Mouse (Mus musculus): ENCODE data around the gene Gtf3c5. TPM values are rescaled to one million over a fixed set of nuclear protein-coding genes. Genes with fewer than 3 reads are reported as not detected.

The Gtf3c5 gene
- polyA plus RNA-seq, 1 experiment from 2014 or later: 37.2 TPM

GRCm38 (mm10) chr2:28529856-28530255 lies 53.7 kb downstream of the Gtf3c5 start:
- no peak overlapping the region for H3K4me2 ChIP-seq
- H3K4me3 ChIP-seq (replicated peaks): no peak overlapping the region
- no peak for ATAC-seq (ENCODE audit: low FRiP score)
- no peaks in the 10 kb centered on the region for H3K27me3 ChIP-seq (replicated peaks)
- no peaks in the 10 kb centered on the region for H3K9me3 ChIP-seq (replicated peaks)
- no peak overlapping the region for H3K9ac ChIP-seq (replicated peaks)
- peak overlapping the region; percentile 15; the same call in 1 of the 2 replicates for H3K27ac ChIP-seq (replicated peaks)
- no peaks in the 10 kb centered on the region for H3K36me3 ChIP-seq
- peaks cover 98% of the 10 kb centered on the region for H3K4me1 ChIP-seq
- WGBS: 65% methylated on average over 4 of the region's 4 CpGs

- Histone ChIP-seq H3K9me3 (replicated peaks) (no peaks in the 10 kb centered on the region), H3K4me2 (no peak overlapping the region), H3K9ac (replicated peaks) (no peak overlapping the region), H3K4me1 (peaks cover 98% of the 10 kb centered on the region), H3K4me3 (replicated peaks) (no peak overlapping the region), H3K27me3 (replicated peaks) (no peaks in the 10 kb centered on the region), H3K27ac (replicated peaks) (no peak overlapping the region), H3K36me3 (no peaks in the 10 kb centered on the region)
- WGBS: 92% methylated on average over 7 of the region's 7 CpGs
- ATAC-seq (ENCODE audit: low FRiP score): no peak
Observed at GRCm38 (mm10) chr2:28528354-28528730, 55.2 kb downstream of the Gtf3c5 start.

DNA sequence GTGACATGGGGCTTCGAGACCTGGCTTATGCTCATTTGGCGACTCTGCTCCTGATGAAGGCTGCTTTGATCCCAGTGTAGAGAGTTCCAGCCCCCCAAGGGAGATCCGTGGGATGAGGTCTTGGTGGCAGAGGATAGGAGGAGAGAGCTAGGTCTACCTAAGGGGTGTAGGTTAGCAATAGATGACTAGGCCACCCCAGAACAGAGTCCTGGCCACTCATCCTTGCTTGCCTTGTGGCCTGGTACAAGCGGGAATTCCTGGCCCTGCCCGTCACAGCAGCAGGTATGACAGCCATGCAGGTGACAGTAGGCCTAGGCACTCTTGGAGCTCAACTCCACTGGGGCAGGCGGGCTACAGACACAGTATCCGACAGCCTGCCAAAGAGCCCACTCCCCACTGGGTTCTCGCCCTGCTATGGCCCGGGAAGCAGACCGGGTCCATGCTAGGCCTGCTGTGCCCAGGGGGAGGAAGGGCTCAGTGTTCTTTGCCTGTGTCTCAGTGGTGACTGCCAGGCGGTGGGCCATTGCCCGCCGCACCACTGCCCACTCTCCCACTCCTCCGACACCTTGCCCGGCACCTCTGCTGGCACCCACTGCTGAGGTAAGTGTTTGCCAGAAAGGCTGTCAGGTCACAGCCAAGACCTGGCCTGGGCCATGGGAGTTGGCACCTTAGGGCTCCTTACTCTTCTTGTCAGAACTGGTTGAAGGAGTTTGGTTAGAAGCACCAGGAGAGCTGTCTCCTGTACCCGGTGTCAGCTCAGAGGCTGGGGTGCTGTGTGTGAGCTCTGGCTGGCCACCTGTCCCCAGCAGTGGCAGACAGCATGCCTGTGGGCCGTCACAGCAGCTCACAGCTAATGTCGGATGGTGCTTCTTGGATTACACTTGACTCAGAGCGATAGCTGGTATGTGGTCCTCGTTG lies 55.9 kb downstream of the Gtf3c5 start:
- WGBS: 88% methylated on average over 20 of the region's 20 CpGs
- H3K27ac ChIP-seq (replicated peaks): no peak overlapping the region
- H3K27me3 ChIP-seq (replicated peaks): no peaks in the 10 kb centered on the region
- no peak overlapping the region for H3K9ac ChIP-seq (replicated peaks)
- no peak overlapping the region for H3K4me3 ChIP-seq (replicated peaks)
- H3K4me2 ChIP-seq: no peak overlapping the region
- no peaks in the 10 kb centered on the region for H3K9me3 ChIP-seq (replicated peaks)
- ATAC-seq (ENCODE audit: low FRiP score): no peak
- no peaks in the 10 kb centered on the region for H3K36me3 ChIP-seq
- H3K4me1 ChIP-seq: peaks cover 97% of the 10 kb centered on the region

DNA sequence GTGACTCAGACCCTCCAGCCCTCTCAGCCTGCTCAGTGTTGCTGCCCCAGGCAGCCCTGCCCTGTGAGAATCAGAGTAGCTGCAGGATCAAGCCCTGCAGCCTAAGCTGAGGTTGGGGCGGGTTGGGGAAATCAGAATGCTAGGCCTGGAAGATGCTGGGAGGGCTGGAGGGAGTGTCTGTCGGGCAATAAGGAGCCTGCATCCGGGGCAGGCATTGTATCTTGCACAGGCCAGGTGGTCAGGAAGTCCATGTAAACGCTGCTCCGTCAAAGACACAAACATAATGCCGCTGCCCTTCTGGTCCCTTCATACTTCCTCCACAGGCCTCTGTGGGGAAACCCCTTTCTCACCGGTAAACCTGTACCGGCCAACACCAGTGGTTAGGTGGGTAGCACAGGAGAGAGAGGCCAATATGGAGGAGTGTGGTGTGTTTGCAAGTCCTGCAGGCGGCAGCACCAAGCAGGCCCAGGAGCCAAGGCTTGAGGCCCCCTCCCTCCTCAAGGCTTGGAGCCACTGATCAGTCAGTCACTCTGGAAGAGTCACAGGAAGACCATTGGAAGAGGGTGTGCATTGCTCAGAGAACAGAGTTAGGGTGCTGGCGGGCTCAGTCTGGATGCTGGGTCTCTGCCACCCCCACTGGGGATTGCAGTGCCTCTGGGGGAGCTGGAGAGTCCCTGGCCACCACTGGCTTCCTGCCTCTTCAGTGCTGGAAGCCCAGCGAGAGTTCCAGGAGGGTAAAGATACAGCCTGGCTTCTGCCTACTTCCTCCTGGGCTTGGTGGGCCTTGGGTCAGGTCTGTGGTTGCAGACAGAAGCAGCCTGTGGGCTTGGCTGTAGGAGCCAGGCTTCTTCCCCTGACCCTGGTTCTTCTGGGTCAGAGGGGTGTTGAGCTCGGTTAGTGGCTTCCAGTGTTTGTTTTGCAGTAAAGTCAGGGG lies 57.3 kb downstream of the Gtf3c5 start:
- Histone ChIP-seq H3K9me3 (replicated peaks) (no peaks in the 10 kb centered on the region), H3K27ac (replicated peaks) (peak overlapping the region; percentile 70), H3K36me3 (peaks cover 4% of the 10 kb centered on the region; the same call in 1 of the 2 replicates), H3K9ac (replicated peaks) (peak overlapping the region; percentile 14; the same call in 1 of the 2 replicates), H3K27me3 (replicated peaks) (no peaks in the 10 kb centered on the region), H3K4me1 (peaks cover 97% of the 10 kb centered on the region), H3K4me3 (replicated peaks) (no peak overlapping the region), H3K4me2 (no peak overlapping the region)
- no peak for ATAC-seq (ENCODE audit: low FRiP score)
- 38% methylated on average over 12 of the region's 12 CpGs for WGBS

DNA sequence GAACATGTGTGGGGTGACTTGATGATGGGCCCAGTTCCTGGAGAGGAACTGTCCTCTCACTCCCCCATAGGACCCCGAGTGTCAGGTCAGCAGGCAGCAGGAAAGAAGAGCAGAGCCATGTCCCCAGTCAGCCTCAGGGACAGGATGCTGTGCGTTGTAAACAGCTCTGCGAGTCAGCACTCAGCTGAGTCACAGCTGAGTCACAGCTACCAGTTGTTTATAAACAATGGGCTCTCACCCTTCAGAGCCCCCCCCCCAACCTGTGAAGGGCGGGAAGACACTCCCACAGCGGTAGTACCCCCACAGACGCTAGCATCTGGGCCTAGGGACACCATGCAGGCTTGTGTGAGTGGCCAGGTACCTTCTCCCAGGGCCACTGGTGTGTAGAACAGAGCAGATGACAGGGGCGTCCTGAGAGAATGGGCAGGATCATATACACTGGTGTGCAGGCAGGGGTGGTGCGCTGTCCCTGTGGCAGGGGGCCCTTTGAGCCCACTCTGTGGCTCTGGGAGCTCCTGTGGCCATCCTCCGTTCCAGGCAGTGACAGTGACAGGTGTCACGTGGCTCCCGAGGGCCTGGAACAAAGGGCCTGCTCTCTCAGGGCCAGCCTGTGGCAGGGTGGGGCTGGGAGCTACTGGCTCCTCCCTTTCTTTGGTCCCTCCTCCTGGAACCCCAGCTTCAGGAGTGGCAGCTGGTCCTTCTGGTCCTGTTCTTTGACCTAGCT lies 58.2 kb downstream of the Gtf3c5 start:
- Histone ChIP-seq H3K4me3 (replicated peaks) (no peak overlapping the region), H3K4me1 (peaks cover 97% of the 10 kb centered on the region), H3K4me2 (no peak overlapping the region), H3K9ac (replicated peaks) (peak overlapping the region; percentile 34; the same call in 1 of the 2 replicates), H3K36me3 (peaks cover 4% of the 10 kb centered on the region; the same call in 1 of the 2 replicates), H3K9me3 (replicated peaks) (no peaks in the 10 kb centered on the region), H3K27ac (replicated peaks) (peak overlapping the region; percentile 70), H3K27me3 (replicated peaks) (no peaks in the 10 kb centered on the region)
- ATAC-seq (ENCODE audit: low FRiP score): peak; percentile 14; the same call in 1 of the 2 replicates
- WGBS: 12% methylated on average over 11 of the region's 11 CpGs

GRCm38 (mm10) chr2:28524406-28524805 lies 59.1 kb downstream of the Gtf3c5 start:
- Histone ChIP-seq H3K27me3 (replicated peaks) (no peaks in the 10 kb centered on the region), H3K4me3 (replicated peaks) (no peak overlapping the region), H3K36me3 (peaks cover 4% of the 10 kb centered on the region; the same call in 1 of the 2 replicates), H3K9ac (replicated peaks) (no peak overlapping the region), H3K4me2 (no peak overlapping the region), H3K4me1 (peaks cover 95% of the 10 kb centered on the region), H3K9me3 (replicated peaks) (no peaks in the 10 kb centered on the region), H3K27ac (replicated peaks) (peak overlapping the region; percentile 63; the same call in 1 of the 2 replicates)
- WGBS: 83% methylated on average over 10 of the region's 10 CpGs
- ATAC-seq (ENCODE audit: low FRiP score): no peak

DNA sequence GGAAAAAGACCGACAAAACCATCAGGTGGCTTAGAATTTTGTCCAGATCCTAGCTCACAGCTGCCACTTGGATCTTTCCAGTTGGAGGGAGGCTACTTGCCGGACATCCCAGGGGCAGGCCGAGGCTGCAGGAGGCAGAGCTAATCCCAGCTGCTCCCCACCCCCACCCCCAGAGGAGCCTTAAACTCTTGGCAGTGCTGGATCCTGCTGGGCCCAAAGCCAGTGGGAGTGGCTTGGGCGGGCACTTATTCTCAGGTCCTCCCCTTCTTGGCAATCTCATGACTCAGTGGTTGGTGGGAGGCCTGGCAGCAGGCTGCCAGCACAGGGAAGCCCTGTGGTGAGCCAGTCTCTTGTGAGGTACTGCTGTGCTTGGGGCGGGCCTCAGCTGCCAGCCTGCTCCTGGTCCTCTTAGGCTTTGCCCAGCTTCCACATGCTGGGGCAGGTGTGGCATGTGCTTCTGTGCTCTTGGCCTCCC lies 59.9 kb downstream of the Gtf3c5 start:
- Histone ChIP-seq H3K4me2 (no peak overlapping the region), H3K4me1 (peaks cover 95% of the 10 kb centered on the region), H3K9ac (replicated peaks) (no peak overlapping the region), H3K4me3 (replicated peaks) (no peak overlapping the region), H3K27me3 (replicated peaks) (no peaks in the 10 kb centered on the region), H3K36me3 (peaks cover 4% of the 10 kb centered on the region; the same call in 1 of the 2 replicates), H3K27ac (replicated peaks) (peak overlapping the region; percentile 63), H3K9me3 (replicated peaks) (no peaks in the 10 kb centered on the region)
- WGBS: 5% methylated on average over 5 of the region's 5 CpGs
- ATAC-seq (ENCODE audit: low FRiP score): peak; percentile 56

DNA sequence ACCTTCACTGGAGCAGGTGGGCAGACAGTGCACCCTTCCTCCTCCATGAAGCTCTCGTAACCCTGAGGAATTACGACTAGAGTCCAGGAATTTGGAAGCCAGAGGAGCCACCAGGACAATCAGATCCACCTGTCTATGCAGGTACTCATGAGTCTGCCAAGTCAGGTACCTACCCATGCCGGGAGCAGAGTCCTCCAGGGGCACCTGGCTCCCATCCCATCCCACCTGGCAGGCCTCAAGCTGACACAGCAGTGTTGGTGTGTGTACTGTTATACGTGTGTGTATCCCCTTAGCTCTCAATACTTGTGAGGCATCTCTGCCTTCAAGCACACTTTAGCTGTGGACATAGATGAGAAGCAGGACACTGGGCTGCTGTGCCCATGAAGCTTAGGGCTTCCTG lies 61.4 kb downstream of the Gtf3c5 start:
- Histone ChIP-seq H3K36me3 (peaks cover 4% of the 10 kb centered on the region; the same call in 1 of the 2 replicates), H3K4me2 (no peak overlapping the region), H3K4me3 (replicated peaks) (no peak overlapping the region), H3K27ac (replicated peaks) (no peak overlapping the region), H3K27me3 (replicated peaks) (no peaks in the 10 kb centered on the region), H3K9me3 (replicated peaks) (no peaks in the 10 kb centered on the region), H3K9ac (replicated peaks) (no peak overlapping the region), H3K4me1 (peaks cover 95% of the 10 kb centered on the region)
- ATAC-seq (ENCODE audit: low FRiP score): no peak
- 85% methylated on average over 4 of the region's 4 CpGs for WGBS

GRCm38 (mm10) chr2:28521571-28522151 lies 61.9 kb downstream of the Gtf3c5 start:
- peaks cover 4% of the 10 kb centered on the region; the same call in 1 of the 2 replicates for H3K36me3 ChIP-seq
- H3K4me1 ChIP-seq: peaks cover 95% of the 10 kb centered on the region
- no peak overlapping the region for H3K4me2 ChIP-seq
- no peak for ATAC-seq (ENCODE audit: low FRiP score)
- no peaks in the 10 kb centered on the region for H3K9me3 ChIP-seq (replicated peaks)
- H3K9ac ChIP-seq (replicated peaks): no peak overlapping the region
- no peak overlapping the region for H3K4me3 ChIP-seq (replicated peaks)
- no peak overlapping the region for H3K27ac ChIP-seq (replicated peaks)
- WGBS: 87% methylated on average over 6 of the region's 6 CpGs
- no peaks in the 10 kb centered on the region for H3K27me3 ChIP-seq (replicated peaks)

GRCm38 (mm10) chr2:28520581-28520980 lies 63.0 kb downstream of the Gtf3c5 start:
- Histone ChIP-seq H3K4me3 (replicated peaks) (no peak overlapping the region), H3K36me3 (peaks cover 4% of the 10 kb centered on the region; the same call in 1 of the 2 replicates), H3K27ac (replicated peaks) (no peak overlapping the region), H3K9me3 (replicated peaks) (no peaks in the 10 kb centered on the region), H3K9ac (replicated peaks) (no peak overlapping the region), H3K4me1 (peaks cover 95% of the 10 kb centered on the region), H3K4me2 (no peak overlapping the region), H3K27me3 (replicated peaks) (no peaks in the 10 kb centered on the region)
- 67% methylated on average over 5 of the region's 5 CpGs for WGBS
- ATAC-seq (ENCODE audit: low FRiP score): no peak
